Mouse (Mus musculus) CH12.LX (cell line): ENCODE results near the gene Adat3. TPM values are rescaled to one million over a fixed set of nuclear protein-coding genes. Genes with fewer than 3 reads are reported as not detected.

Source experiments
- DNase-seq: peaks from one replicate; pipeline ENCODE4 v3.0.0-alpha.2; 2013; ENCODE audit errors: extremely low read depth
- H3K27ac ChIP-seq: 2 replicates; pipeline ENCODE4 v1.5.1; 2012; ENCODE audit warnings: low read depth, mild to moderate bottlenecking, control low read depth, moderate library complexity; ENCODE audit not compliant: insufficient read depth
- H3K27me3 ChIP-seq: replicated peaks from 2 replicates; pipeline ENCODE3; 2012; ENCODE audit warnings: inconsistent platforms
- H3K36me3 ChIP-seq, 2 experiments: replicated peaks in 1 of 2; 2 replicates each; pipeline versions ENCODE3 to v1.6.1; 2012; ENCODE audit warnings: inconsistent platforms in 1 of 2, low read length in 1 of 2, mild to moderate bottlenecking in 1 of 2, mixed read lengths in 1 of 2, moderate library complexity in 1 of 2; ENCODE audit not compliant: control insufficient read depth in 1 of 2, insufficient read depth in 1 of 2
- H3K4me1 ChIP-seq, 2 experiments: 2 replicates each; pipeline ENCODE4 v1.6.1; 2012; ENCODE audit warnings: inconsistent platforms in 1 of 2, moderate library complexity in 1 of 2; ENCODE audit not compliant: insufficient read depth in 2 of 2, control insufficient read depth in 1 of 2
- H3K4me2 ChIP-seq: 2 replicates; pipeline ENCODE4 v1.6.1; 2012; ENCODE audit warnings: low read depth, mild to moderate bottlenecking, control low read depth; ENCODE audit not compliant: poor library complexity, insufficient read depth, severe bottlenecking
- H3K4me3 ChIP-seq, 3 experiments: fragments of 150-350 bp in 1 of 3; sonication (generic) in 1 of 3; replicated peaks in 1 of 3; 2 replicates each; pipeline versions ENCODE3 to v1.5.1; 2011 to 2012; ENCODE audit warnings: low read depth in 2 of 3, low read length in 2 of 3, mild to moderate bottlenecking in 2 of 3, moderate library complexity in 2 of 3, control low read depth in 1 of 3, improper control_type of control experiment in 1 of 3, inconsistent platforms in 1 of 3, mixed read lengths in 1 of 3; ENCODE audit not compliant: poor library complexity in 1 of 3
- H3K79me2 ChIP-seq: replicated peaks from 2 replicates; pipeline ENCODE4 v1.6.1; 2012; ENCODE audit warnings: mild to moderate bottlenecking, moderate library complexity; ENCODE audit not compliant: control insufficient read depth, poor library complexity, insufficient read depth, severe bottlenecking; ENCODE audit errors: extremely low read depth
- H3K9ac ChIP-seq: 2 replicates; pipeline ENCODE4 v1.6.1; 2012; ENCODE audit warnings: low read depth, mild to moderate bottlenecking, control low read depth, moderate library complexity; ENCODE audit not compliant: insufficient read depth
- H3K9me3 ChIP-seq: replicated peaks from 2 replicates; pipeline ENCODE3; 2012; ENCODE audit warnings: low read length, inconsistent platforms, mixed read lengths
- BHLHE40 ChIP-seq: IDR thresholded peaks from 2 replicates; pipeline ENCODE4 v1.6.1; 2011; ENCODE audit warnings: mild to moderate bottlenecking, low read depth, low read length, improper control_type of control experiment
- CHD2 ChIP-seq: IDR thresholded peaks from 2 replicates; pipeline ENCODE4 v1.6.1; 2011; ENCODE audit warnings: low read length, improper control_type of control experiment
- E2F4 ChIP-seq: IDR thresholded peaks from 2 replicates; pipeline ENCODE4 v1.6.1; 2011; ENCODE audit warnings: low read depth, low read length, improper control_type of control experiment; ENCODE audit not compliant: insufficient replicate concordance
- ELF1 ChIP-seq: IDR thresholded peaks from 2 replicates; pipeline ENCODE4 v1.6.1; 2014; ENCODE audit warnings: low read depth, mild to moderate bottlenecking, inconsistent platforms, low read length, improper control_type of control experiment
- EP300 ChIP-seq: IDR thresholded peaks from 2 replicates; pipeline ENCODE4 v1.6.1; 2011; ENCODE audit warnings: low read length, improper control_type of control experiment
- GABPA ChIP-seq: IDR thresholded peaks from 2 replicates; pipeline ENCODE4 v1.6.1; 2012; ENCODE audit warnings: low read depth, low read length, improper control_type of control experiment, inconsistent platforms; ENCODE audit not compliant: insufficient replicate concordance
- HCFC1 ChIP-seq: IDR thresholded peaks from 2 replicates; pipeline ENCODE4 v1.6.1; 2012; ENCODE audit warnings: low read depth, mild to moderate bottlenecking, inconsistent platforms, low read length, improper control_type of control experiment
- IRF4 ChIP-seq: IDR thresholded peaks from 2 replicates; pipeline ENCODE4 v1.6.1; 2014; ENCODE audit warnings: low read depth, mild to moderate bottlenecking, inconsistent platforms, low read length, improper control_type of control experiment
- KAT2A ChIP-seq: IDR thresholded peaks from 2 replicates; pipeline ENCODE4 v1.6.1; 2012; ENCODE audit warnings: low read length, improper control_type of control experiment, inconsistent platforms; ENCODE audit not compliant: insufficient replicate concordance
- MAFK ChIP-seq: IDR thresholded peaks from 2 replicates; pipeline ENCODE4 v1.6.1; 2011; ENCODE audit warnings: low read length, improper control_type of control experiment; ENCODE audit not compliant: insufficient replicate concordance
- MAX ChIP-seq: IDR thresholded peaks from 2 replicates; pipeline ENCODE4 v1.6.1; 2011; ENCODE audit warnings: low read length, improper control_type of control experiment
- MAZ ChIP-seq: IDR thresholded peaks from 2 replicates; pipeline ENCODE4 v1.6.1; 2012; ENCODE audit warnings: low read depth, mild to moderate bottlenecking, inconsistent platforms, low read length, improper control_type of control experiment, moderate library complexity
- MXI1 ChIP-seq: IDR thresholded peaks from 2 replicates; pipeline ENCODE4 v1.6.1; 2011; ENCODE audit warnings: mild to moderate bottlenecking, low read depth, low read length, improper control_type of control experiment
- MYC ChIP-seq: IDR thresholded peaks from 2 replicates; pipeline ENCODE4 v1.6.1; 2011; ENCODE audit warnings: low read depth, mild to moderate bottlenecking, improper control_type of control experiment, low read length
- NELFE ChIP-seq: IDR thresholded peaks from 2 replicates; pipeline ENCODE4 v1.6.1; 2011; ENCODE audit warnings: low read depth, low read length, improper control_type of control experiment
- NRF1 ChIP-seq: IDR thresholded peaks from 2 replicates; pipeline ENCODE4 v1.6.1; 2014; ENCODE audit warnings: low read depth, mild to moderate bottlenecking, inconsistent platforms, low read length, improper control_type of control experiment, moderate library complexity
- POLR2A ChIP-seq: IDR thresholded peaks from 2 replicates; pipeline ENCODE4 v1.6.1; 2011; ENCODE audit warnings: low read depth, mild to moderate bottlenecking, improper control_type of control experiment, low read length
- POLR2AphosphoS2 ChIP-seq: IDR thresholded peaks from 2 replicates; pipeline ENCODE4 v1.6.1; 2011; ENCODE audit warnings: low read depth, low read length, improper control_type of control experiment
- RAD21 ChIP-seq: IDR thresholded peaks from 2 replicates; pipeline ENCODE4 v1.6.1; 2011; ENCODE audit warnings: low read depth, mild to moderate bottlenecking, low read length, improper control_type of control experiment, moderate library complexity
- SIN3A ChIP-seq: IDR thresholded peaks from 2 replicates; pipeline ENCODE4 v1.6.1; 2012; ENCODE audit warnings: low read length, improper control_type of control experiment, inconsistent platforms
- SMC3 ChIP-seq: IDR thresholded peaks from 2 replicates; pipeline ENCODE4 v1.6.1; 2011; ENCODE audit warnings: low read depth, low read length, improper control_type of control experiment
- TBP ChIP-seq: conservative IDR thresholded peaks from 2 replicates; pipeline ENCODE4 v1.6.1; 2011; ENCODE audit warnings: low read depth, low read length, improper control_type of control experiment
- TCF12 ChIP-seq: IDR thresholded peaks from 2 replicates; pipeline ENCODE4 v1.6.1; 2014; ENCODE audit warnings: low read depth, mild to moderate bottlenecking, inconsistent platforms, low read length, improper control_type of control experiment
- UBTF ChIP-seq: IDR thresholded peaks from 2 replicates; pipeline ENCODE4 v1.6.1; 2012; ENCODE audit warnings: low read depth, mild to moderate bottlenecking, inconsistent platforms, low read length, improper control_type of control experiment, moderate library complexity
- ZMIZ1 ChIP-seq: IDR thresholded peaks from 2 replicates; pipeline ENCODE4 v1.6.1; 2012; ENCODE audit warnings: low read depth, mild to moderate bottlenecking, inconsistent platforms, low read length, improper control_type of control experiment
- ZNF384 ChIP-seq: IDR thresholded peaks from 2 replicates; pipeline ENCODE4 v1.6.1; 2012; ENCODE audit warnings: low read depth, low read length, improper control_type of control experiment, inconsistent platforms
- dilution Hi-C: fragments of 300-500 bp; cut with MboI; formaldehyde crosslinking; loops from 2 replicates; pipeline ENCODE4 v1.14.3; 2020; ENCODE audit warnings: low sequenced_read_pairs; ENCODE audit not compliant: extremely low pct_unique_long_range_greater_than_20kb, extremely low pct_ligation_motif_present
- in situ Hi-C: fragments of 300-500 bp; cut with MboI; formaldehyde crosslinking; loops from 3 replicates; pipeline ENCODE4 v1.14.3; 2019; ENCODE audit warnings: low sequenced_read_pairs, low pct_ligation_motif_present, low pct_unique_long_range_greater_than_20kb, mixed read lengths
- polyA plus RNA-seq: library from polyadenylated mRNA; unstranded; fragments of >175 nt; gene quantifications from 2 replicates; pipeline ENCODE4 v1.2.1, GENCODE M21; 2012; ENCODE audit warnings: low read depth; ENCODE audit not compliant: insufficient read length
- total RNA-seq, 2 experiments: library from RNA; depleted of rRNA; stranded (reverse); fragments of 300-350 nt in 1 of 2; fragments of >200 nt in 1 of 2; gene quantifications; 2 replicates each; pipeline ENCODE4 v1.2.3; 2012 to 2014

The Adat3 gene
- total and polyA plus RNA-seq, 3 experiments: 5.0 to 6.7 (median 6.6) TPM

- TF ChIP-seq MAZ (no peak), KAT2A (no peak)
- TF ChIP-seq, all 38 proteins: peak for 4
These were observed 13.4 kb upstream of the Adat3 start (continued) for GRCm38 (mm10) chr10:80589127-80589878.

- dilution Hi-C loops: no loop called here
These were observed 12.5 kb upstream of the Adat3 start, which contains the start of gene Abhd17a for GRCm38 (mm10) chr10:80589879-80590854. TSS of gene Abhd17a (minus strand) at chr10:80590341.

DNA sequence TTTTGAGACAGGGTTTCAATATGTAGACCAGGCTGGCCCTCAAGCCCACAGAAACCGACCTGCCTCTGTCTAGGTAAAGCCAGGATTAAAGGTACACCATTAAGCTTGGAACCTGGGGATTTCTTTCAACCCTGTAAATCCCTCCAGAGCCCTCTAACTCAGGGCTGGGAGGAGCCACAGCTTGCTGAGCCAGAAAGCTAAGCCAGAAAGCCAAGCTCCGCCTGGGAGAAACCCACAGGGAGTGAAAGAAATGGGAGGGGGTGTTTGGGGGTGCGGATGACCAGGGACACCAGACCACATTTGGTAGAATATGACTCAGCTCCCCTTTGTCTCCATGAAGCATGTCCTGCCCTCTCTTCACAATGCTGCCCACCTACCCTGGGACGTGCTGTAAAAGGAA lies 6.4 kb upstream of the Adat3 start:
- Histone ChIP-seq H3K27me3 (no peaks in the 10 kb centered on the region), H3K4me2 (no peak overlapping the region), H3K9me3 (no peaks in the 10 kb centered on the region), H3K79me2 (no peaks in the 10 kb centered on the region), H3K4me1 (no peaks in the 10 kb centered on the region), H3K4me3 (no peak overlapping the region), H3K27ac (no peak overlapping the region), H3K9ac (no peak overlapping the region), H3K36me3 (no peaks in the 10 kb centered on the region)
- dilution Hi-C loops (no loop called here), in situ Hi-C loops (no loop called here)
- TF ChIP-seq NELFE: no peak
- no peak for TF ChIP-seq BHLHE40
- TF ChIP-seq NRF1: no peak
- TF ChIP-seq SMC3: no peak
- no peak for TF ChIP-seq TBP
- no peak for TF ChIP-seq KAT2A
- TF ChIP-seq SIN3A: no peak
- no peak for TF ChIP-seq MYC
- TF ChIP-seq MXI1: no peak
- no peak for TF ChIP-seq RAD21
- TF ChIP-seq EP300: no peak
- TF ChIP-seq IRF4: no peak
- no peak for TF ChIP-seq CHD2
- no peak for TF ChIP-seq POLR2A
- TF ChIP-seq GABPA: no peak
- TF ChIP-seq ZNF384: no peak
- no peak for TF ChIP-seq MAFK
- no peak for DNase-seq

More at GRCm38 (mm10) chr10:80589879-80590854, 12.5 kb upstream of the Adat3 start, which contains the start of gene Abhd17a:
- H3K9ac ChIP-seq: peak within 1 kb of the TSS; percentile 78
- TF ChIP-seq IRF4 (peak; percentile 11; the same call in 1 of the 2 replicates), E2F4 (no peak), SIN3A (peak; percentile 60; the same call in 1 of the 2 replicates), POLR2AphosphoS2 (no peak), TCF12 (peak; percentile 61), ZMIZ1 (peak; percentile 36; the same call in 1 of the 2 replicates), MAX (0 out of 2 replicates have a peak, but pooled peaks have one; percentile 13), POLR2A (peak; percentile 80), MXI1 (no peak; the same call in 1 of the 2 replicates), TBP (no peak), UBTF (no peak), KAT2A (0 out of 2 replicates have a peak, but pooled peaks have one; percentile 31), MAZ (peak; percentile 74; the same call in 1 of the 2 replicates), NRF1 (peak; percentile 83), HCFC1 (peak; percentile 78), ELF1 (peak; percentile 89), NELFE (peak; percentile 83)
- H3K9me3 ChIP-seq: no peaks in the 10 kb centered on the region
- peak within 1 kb of the TSS; percentile 92 for H3K4me2 ChIP-seq
- no peak within 1 kb of the TSS; the same call in 1 of the 2 replicates for H3K27ac ChIP-seq
- peaks cover 25 to 43% of the 10 kb centered on the region in 2 experiments for H3K4me1 ChIP-seq
- H3K79me2 ChIP-seq: peaks cover 20% of the 10 kb centered on the region
- DNase-seq: peak; percentile 99
- in situ Hi-C loops: no loop called here
- H3K36me3 ChIP-seq: peaks cover 11 to 25% of the 10 kb centered on the region in 2 experiments
- H3K27me3 ChIP-seq: no peaks in the 10 kb centered on the region
- H3K4me3 ChIP-seq: peak within 1 kb of the TSS; percentile 90 to 91 (median 91)
